Mouse (Mus musculus) gastrocnemius, postnatal 4 days (tissue): Measurements from ENCODE around the gene Gm3233. TPM values are rescaled to one million over a fixed set of nuclear protein-coding genes. Genes with fewer than 3 reads are reported as not detected.
"Not testable (repeated sequence)": the region's sequence is repeated elsewhere in the genome, so short reads cannot be mapped to it uniquely, and the experiment has no call there.

ENCODE experiments used
- DNase-seq, 2 experiments: peaks; one replicate each; pipeline ENCODE4 v3.0.0; 2021 to 2022; ENCODE audit warnings: low spot score in 2 of 2, mixed read lengths in 2 of 2
- long read RNA-seq, 2 experiments: library from polyadenylated mRNA; stranded (forward); transcript quantifications; one replicate each; pipeline ENCODE4 v2.0.0; 2021
- total RNA-seq, 2 experiments: library from RNA; stranded (reverse); gene quantifications; 2 replicates each; pipeline ENCODE4 v1.2.3; 2021

The Gm3233 gene
- total RNA-seq: not detected
- long read RNA-seq, experiment 1, partial matches to known transcripts: 0 of 1 reads
- long read RNA-seq, experiment 1, other reads (novel, unspliced or antisense): 0 of 1 reads
- long read RNA-seq, experiment 2: 0 reads

DNA sequence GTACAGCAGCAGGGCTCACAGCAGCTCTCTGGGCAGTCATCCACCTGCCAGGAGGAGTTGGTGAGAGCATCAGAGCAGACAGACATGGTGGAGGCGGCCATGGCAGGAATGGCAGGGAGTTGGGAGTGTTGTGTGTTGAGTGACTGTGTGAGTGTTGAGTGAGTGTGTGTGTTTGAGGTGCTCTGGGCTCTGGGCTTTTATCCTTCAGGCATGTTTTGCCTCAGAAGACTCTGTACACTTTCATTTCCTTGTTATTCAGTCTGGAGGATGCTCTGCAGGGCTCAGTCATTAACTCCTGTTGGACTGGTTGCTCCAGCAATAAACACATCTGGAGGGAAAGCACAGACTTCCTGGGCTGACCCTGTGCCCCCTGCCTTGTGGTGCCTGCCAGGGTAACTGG is at the start of gene Gm3233:
TSS of gene Gm3233 (minus strand) at position 101 of the 400 bp plus-strand sequence.
- DNase-seq: not testable (repeated sequence)

- DNase-seq: no peak
Measured at GRCm38 (mm10) chr10:77804095-77804494, 44.6 kb upstream of the Gm3233 start.

- no peak for DNase-seq
Measured at GRCm38 (mm10) chr10:77798921-77799508, 39.5 kb upstream of the Gm3233 start, which contains the start of gene Gm19668. Gm19668 (minus strand) TSS chr10:77799133.

DNA sequence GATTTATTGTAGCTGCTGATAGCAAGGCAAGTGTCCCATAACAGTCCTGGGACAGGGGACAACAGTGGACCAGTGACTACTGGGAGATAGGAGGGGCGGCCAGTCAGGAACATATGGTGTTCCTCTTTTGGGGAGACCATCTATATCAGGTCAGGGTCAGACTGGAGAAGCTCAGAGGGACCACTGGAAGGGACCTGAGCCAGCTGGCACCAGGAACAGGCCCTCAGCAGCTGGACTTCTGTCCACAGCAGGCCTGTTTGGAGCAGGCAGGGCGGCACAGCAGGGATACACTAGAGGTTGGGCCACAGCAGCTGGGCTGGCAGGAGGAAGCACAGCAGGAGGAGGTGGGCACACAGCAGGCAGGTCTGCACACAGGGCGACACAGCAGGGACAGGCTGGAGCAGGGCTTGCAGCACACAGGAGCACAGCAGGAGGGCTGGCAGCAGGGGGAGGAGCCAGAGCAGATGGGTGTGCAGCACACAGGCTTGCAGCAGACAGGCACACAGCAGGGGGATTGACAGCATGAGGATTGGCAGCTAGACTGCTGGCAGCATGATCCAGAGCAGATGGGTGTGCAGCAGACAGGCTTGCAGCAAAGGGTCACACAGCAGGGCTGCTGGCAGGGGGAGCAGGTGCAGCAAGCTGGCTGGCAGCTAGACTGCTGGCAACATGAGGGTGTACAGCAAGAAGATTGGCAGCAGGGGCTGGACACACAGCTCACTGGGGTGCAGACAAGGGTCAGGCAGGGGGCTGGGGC is 38.9 kb upstream of the Gm3233 start:
- DNase-seq: not testable (repeated sequence)

DNA sequence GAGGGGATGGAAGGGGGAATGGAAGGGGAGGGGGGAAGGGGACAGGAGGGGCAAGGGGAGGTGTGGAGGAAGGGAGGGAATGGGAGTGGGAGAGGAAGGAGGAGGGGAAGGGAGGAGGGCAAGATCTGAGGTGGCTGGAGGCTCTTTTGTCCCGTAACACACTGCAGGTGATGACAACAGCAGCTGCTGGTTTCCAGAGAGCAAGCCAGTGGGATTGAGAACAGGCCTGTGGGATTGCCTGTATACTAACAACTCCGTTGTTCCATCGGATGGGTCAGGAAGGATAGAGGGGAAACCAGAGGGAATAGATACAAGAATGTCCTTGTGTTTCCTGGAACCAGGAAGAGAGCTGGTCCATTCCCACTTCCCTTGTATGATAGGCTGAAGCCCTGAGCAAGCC is 38.2 kb upstream of the Gm3233 start:
- no peak for DNase-seq

DNA sequence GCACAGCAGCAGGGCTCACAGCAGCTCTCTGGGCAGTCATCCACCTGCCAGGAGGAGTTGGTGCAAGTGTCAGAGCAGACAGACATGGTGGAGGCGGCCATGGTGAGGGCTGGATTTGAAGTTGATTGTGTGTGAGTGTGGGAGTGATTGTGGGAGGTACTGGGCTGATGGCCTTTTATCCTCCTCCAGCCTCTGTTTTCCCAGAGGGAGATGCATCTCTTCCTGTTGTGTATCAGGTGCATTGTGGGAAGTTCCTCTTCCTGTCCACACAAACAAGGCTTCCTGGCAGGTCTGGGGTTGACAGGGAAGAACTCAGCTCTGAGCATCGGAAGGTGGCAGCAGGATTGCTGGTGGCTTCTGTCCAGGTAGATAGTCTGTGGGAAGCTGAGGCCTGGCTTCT is 35.5 kb upstream of the Gm3233 start, which contains the start of gene Gm9639:
TSS of gene Gm9639 (minus strand) at position 101 of the 400 bp plus-strand sequence.
- no peak for DNase-seq

GRCm38 (mm10) chr10:77788621-77789020 is 29.1 kb upstream of the Gm3233 start:
- DNase-seq: no peak

GRCm38 (mm10) chr10:77787876-77788275 is 28.4 kb upstream of the Gm3233 start, which contains the start of gene Gm7137:
Gm7137 (minus strand) TSS chr10:77788200.
- DNase-seq: peak in 1 of 2 experiments; percentile 11

DNA sequence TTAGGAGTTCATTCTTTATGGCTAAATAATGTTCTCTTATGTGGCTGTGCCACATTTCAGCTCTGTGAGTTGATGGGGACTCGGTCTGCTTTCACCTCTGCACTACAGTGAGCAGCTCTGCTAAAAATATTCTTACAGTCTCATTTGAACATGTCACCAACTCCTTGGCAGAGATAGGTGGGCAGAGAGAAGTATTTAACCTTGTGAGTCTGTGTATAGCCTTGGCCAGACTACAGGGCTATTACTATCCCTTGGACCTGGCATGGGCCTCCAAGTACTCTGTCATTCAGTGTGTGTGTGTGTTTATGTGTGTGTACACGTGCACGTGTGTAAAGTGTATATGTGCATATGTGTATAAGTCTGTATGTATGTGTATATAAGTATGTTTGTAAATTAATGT is 23.9 kb upstream of the Gm3233 start:
- not testable (repeated sequence) for DNase-seq

- not testable (repeated sequence) for DNase-seq
Measured at GRCm38 (mm10) chr10:77782442-77782841, 23.0 kb upstream of the Gm3233 start, which contains the start of gene Gm3250. Gm3250 (minus strand) TSS chr10:77782542.

GRCm38 (mm10) chr10:77776844-77777243 is 17.4 kb upstream of the Gm3233 start, which contains the start of gene Gm7138:
Gm7138 (minus strand) TSS chr10:77776944.
- not testable (repeated sequence) for DNase-seq

- not testable (repeated sequence) for DNase-seq
Measured at GRCm38 (mm10) chr10:77772142-77772541, 12.7 kb upstream of the Gm3233 start.

GRCm38 (mm10) chr10:77771225-77771624 is 11.7 kb upstream of the Gm3233 start, which contains the start of gene Gm3238:
Gm3238 (minus strand) TSS chr10:77771325.
- not testable (repeated sequence) for DNase-seq

GRCm38 (mm10) chr10:77769727-77770126 is 10.2 kb upstream of the Gm3233 start:
- no peak for DNase-seq

DNA sequence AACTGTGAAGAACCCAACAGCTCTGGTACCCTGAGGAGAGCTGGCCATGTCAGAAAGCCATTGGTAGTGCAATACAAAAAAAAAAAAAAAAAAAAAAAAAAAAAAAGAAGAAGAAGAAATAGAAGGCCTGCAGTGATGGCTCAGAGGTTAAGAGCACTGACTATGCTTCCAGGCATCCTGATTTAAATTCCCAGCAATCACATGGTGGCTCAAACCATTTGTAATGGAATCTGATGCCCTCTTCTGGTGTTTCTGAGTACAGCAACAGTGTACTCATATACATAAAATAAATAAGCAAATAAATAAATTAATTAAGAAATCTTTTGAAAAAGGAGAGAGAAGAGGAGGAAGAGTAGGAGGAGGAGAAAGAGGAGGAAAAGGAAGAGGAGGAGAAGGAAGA is 6.0 kb downstream of the Gm3233 start:
- no peak for DNase-seq

DNA sequence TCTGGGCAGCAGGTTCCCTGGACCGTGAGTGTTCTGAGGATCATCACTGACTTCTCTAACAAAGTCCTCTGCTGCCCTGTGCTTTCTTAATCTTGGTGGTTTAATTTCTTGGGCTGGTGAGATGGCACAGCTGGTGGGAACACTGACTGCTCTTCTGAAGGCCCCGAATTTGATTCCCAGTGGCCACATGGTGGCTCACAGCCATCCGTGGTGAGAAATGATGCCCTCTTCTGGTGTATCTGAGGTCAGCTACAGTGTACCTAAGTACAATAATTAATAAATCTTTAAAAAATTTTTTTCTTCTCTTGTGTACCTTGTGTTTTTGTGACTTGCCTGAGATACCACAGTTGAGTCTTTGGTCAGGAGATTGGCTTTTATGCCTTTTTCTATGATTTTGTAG is 7.2 kb downstream of the Gm3233 start:
- DNase-seq: not testable (repeated sequence)

GRCm38 (mm10) chr10:77751254-77751653 is 8.2 kb downstream of the Gm3233 start, which contains the start of gene Gm9736:
Gm9736 (minus strand) TSS chr10:77751354.
- DNase-seq: not testable (repeated sequence)

DNA sequence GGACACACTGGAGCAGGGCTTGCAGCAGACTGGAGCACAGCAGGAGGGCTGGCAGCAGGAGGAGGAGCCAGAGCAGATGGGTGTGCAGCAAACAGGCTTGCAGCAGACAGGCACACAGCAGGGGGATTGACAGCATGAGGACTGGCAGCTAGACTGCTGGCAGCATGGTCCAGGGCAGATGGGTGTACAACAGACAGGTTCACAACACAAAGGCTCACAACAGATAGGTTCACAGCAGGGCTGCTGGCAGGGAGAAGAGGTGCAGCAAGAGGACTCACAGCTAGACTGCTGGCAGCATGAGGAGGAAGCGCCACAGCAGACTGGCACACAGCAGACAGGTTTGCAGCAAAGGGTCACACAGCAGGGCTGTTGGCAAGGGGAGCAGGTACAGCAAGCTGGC is 8.8 kb downstream of the Gm3233 start:
- not testable (repeated sequence) for DNase-seq

GRCm38 (mm10) chr10:77741924-77742688 is 17.4 kb downstream of the Gm3233 start, which contains the start of gene Gm18596:
Gm18596 (minus strand) TSS chr10:77742638.
- not testable (repeated sequence) for DNase-seq

GRCm38 (mm10) chr10:77738929-77739328 is 20.6 kb downstream of the Gm3233 start:
- no peak for DNase-seq

DNA sequence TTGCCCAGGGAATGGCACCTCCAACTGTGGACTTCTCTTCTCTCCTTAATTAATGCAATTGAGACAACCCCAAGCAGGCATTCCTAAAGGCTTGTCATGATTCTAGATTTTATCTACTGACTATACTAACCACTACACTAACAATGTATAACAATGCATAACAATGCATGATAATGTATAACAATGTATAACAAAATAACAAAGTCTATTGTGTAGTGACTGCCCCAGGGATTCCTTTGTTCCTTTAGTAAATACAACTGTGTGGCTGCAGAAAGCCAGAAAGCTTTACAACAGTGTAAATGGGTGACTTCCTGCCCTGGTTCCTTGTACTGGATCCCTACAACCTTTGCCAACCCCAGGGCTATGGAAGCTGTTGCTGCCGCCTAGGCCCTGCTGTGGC is 23.6 kb downstream of the Gm3233 start:
- DNase-seq: no peak
